Mouse (Mus musculus) olfactory bulb, adult 2 months (tissue): ENCODE measurements at regions not wholly inside any gene's neighbourhood (a gene's known extent, or its start where the extent isn't known, plus 50 kb on each side); places are given as distances from the start of the nearest gene placed in this dataset.

Experiments
- CTCF ChIP-seq: fragments of 200-500 bp; IDR thresholded peaks from 2 replicates; pipeline ENCODE4 v1.5.1; 2012; ENCODE audit warnings: low read depth, mild to moderate bottlenecking, low read length, moderate library complexity; ENCODE audit not compliant: insufficient read depth
- POLR2A ChIP-seq: fragments of 200-500 bp; IDR thresholded peaks from 2 replicates; pipeline ENCODE4 v1.6.1; 2012; ENCODE audit warnings: mild to moderate bottlenecking, low read depth, low read length, moderate library complexity; ENCODE audit not compliant: insufficient read depth

- TF ChIP-seq POLR2A (no peak), CTCF (no peak)
Observed at GRCm38 (mm10) chr12:92293341-92293720, 444.4 kb upstream of the Sel1l start.
